Mouse (Mus musculus): ENCODE data around the gene Tbc1d5. TPM values are rescaled to one million over a fixed set of nuclear protein-coding genes. Genes with fewer than 3 reads are reported as not detected.

Tbc1d5 gene
- polyA plus RNA-seq, 1 experiment from 2014 or later = 8.7 TPM

GRCm38 (mm10) chr17:51178491-51179194 lies 509 bp downstream of the Tbc1d5 start:
- Histone ChIP-seq H3K27me3 (no peaks in the 10 kb centered on the region), H3K4me1 (replicated peaks) (peaks cover 7% of the 10 kb centered on the region), H3K9ac (peak overlapping the region; percentile 97), H3K27ac (replicated peaks) (peak overlapping the region; percentile 99), H3K9me3 (no peaks in the 10 kb centered on the region), H3K4me3 (peak overlapping the region; percentile 83), H3K4me2 (peak overlapping the region; percentile 79), H3K36me3 (no peaks in the 10 kb centered on the region)
- WGBS = under 1% methylated on average over 57 of the region's 59 CpGs
- peak; percentile 86 for ATAC-seq (ENCODE audit: low read depth)

- ATAC-seq (ENCODE audit: low read depth) = no peak
- WGBS = 60% methylated on average over 6 of the region's 6 CpGs
Measured at GRCm38 (mm10) chr17:51177923-51178322, 1.2 kb downstream of the Tbc1d5 start.

GRCm38 (mm10) chr17:51172332-51172731 lies 6.8 kb downstream of the Tbc1d5 start:
- Histone ChIP-seq H3K9ac (no peak overlapping the region), H3K4me3 (no peak overlapping the region), H3K36me3 (no peaks in the 10 kb centered on the region), H3K27me3 (no peaks in the 10 kb centered on the region), H3K4me2 (no peak overlapping the region), H3K9me3 (no peaks in the 10 kb centered on the region), H3K4me1 (replicated peaks) (no peaks in the 10 kb centered on the region), H3K27ac (replicated peaks) (no peak overlapping the region)
- 92% methylated on average over 1 of the region's 1 CpGs for WGBS
- ATAC-seq (ENCODE audit: low read depth) = no peak

More at GRCm38 (mm10) chr17:51177923-51178322, 1.2 kb downstream of the Tbc1d5 start:
- Histone ChIP-seq H3K9ac (peak overlapping the region; percentile 97), H3K27ac (replicated peaks) (peak overlapping the region; percentile 99), H3K27me3 (no peaks in the 10 kb centered on the region), H3K4me1 (replicated peaks) (peaks cover 7% of the 10 kb centered on the region), H3K36me3 (no peaks in the 10 kb centered on the region), H3K9me3 (no peaks in the 10 kb centered on the region), H3K4me3 (peak overlapping the region; percentile 83), H3K4me2 (peak overlapping the region; percentile 79)

GRCm38 (mm10) chr17:51171504-51171903 lies 7.6 kb downstream of the Tbc1d5 start:
- 96% methylated on average over 3 of the region's 3 CpGs for WGBS
- no peak for ATAC-seq (ENCODE audit: low read depth)

GRCm38 (mm10) chr17:51169911-51170310 lies 9.2 kb downstream of the Tbc1d5 start:
- H3K4me1 ChIP-seq (replicated peaks) = no peaks in the 10 kb centered on the region
- no peak overlapping the region for H3K4me3 ChIP-seq
- H3K27ac ChIP-seq (replicated peaks) = no peak overlapping the region
- no peak overlapping the region for H3K9ac ChIP-seq
- no peak overlapping the region for H3K4me2 ChIP-seq
- no peak for ATAC-seq (ENCODE audit: low read depth)
- H3K27me3 ChIP-seq = no peaks in the 10 kb centered on the region
- H3K9me3 ChIP-seq = no peaks in the 10 kb centered on the region
- 87% methylated on average over 4 of the region's 4 CpGs for WGBS
- H3K36me3 ChIP-seq = no peaks in the 10 kb centered on the region

More at GRCm38 (mm10) chr17:51171504-51171903, 7.6 kb downstream of the Tbc1d5 start:
- no peaks in the 10 kb centered on the region for H3K4me1 ChIP-seq (replicated peaks)
- H3K4me3 ChIP-seq = no peak overlapping the region
- no peaks in the 10 kb centered on the region for H3K9me3 ChIP-seq
- no peaks in the 10 kb centered on the region for H3K36me3 ChIP-seq
- no peaks in the 10 kb centered on the region for H3K27me3 ChIP-seq
- H3K4me2 ChIP-seq = no peak overlapping the region
- H3K9ac ChIP-seq = no peak overlapping the region
- no peak overlapping the region for H3K27ac ChIP-seq (replicated peaks)

GRCm38 (mm10) chr17:51162366-51162765 lies 16.8 kb downstream of the Tbc1d5 start:
- no peaks in the 10 kb centered on the region for H3K36me3 ChIP-seq
- no peak overlapping the region for H3K27ac ChIP-seq (replicated peaks)
- no peaks in the 10 kb centered on the region for H3K4me1 ChIP-seq (replicated peaks)
- H3K4me2 ChIP-seq = no peak overlapping the region
- no peak overlapping the region for H3K9ac ChIP-seq
- no peaks in the 10 kb centered on the region for H3K27me3 ChIP-seq
- H3K4me3 ChIP-seq = no peak overlapping the region
- no peak for ATAC-seq (ENCODE audit: low read depth)
- H3K9me3 ChIP-seq = no peaks in the 10 kb centered on the region

- Histone ChIP-seq H3K36me3 (no peaks in the 10 kb centered on the region), H3K9me3 (no peaks in the 10 kb centered on the region), H3K4me3 (no peak overlapping the region), H3K27ac (replicated peaks) (no peak overlapping the region), H3K9ac (no peak overlapping the region), H3K4me1 (replicated peaks) (no peaks in the 10 kb centered on the region), H3K27me3 (no peaks in the 10 kb centered on the region), H3K4me2 (no peak overlapping the region)
- peak; percentile 59; the same call in 1 of the 2 replicates for ATAC-seq (ENCODE audit: low read depth)
- WGBS = 93% methylated on average over 5 of the region's 5 CpGs
Measured at GRCm38 (mm10) chr17:51159261-51159660, 19.9 kb downstream of the Tbc1d5 start.

- Histone ChIP-seq H3K36me3 (no peaks in the 10 kb centered on the region), H3K27me3 (no peaks in the 10 kb centered on the region), H3K4me3 (no peak overlapping the region), H3K9me3 (no peaks in the 10 kb centered on the region), H3K4me1 (replicated peaks) (no peaks in the 10 kb centered on the region), H3K27ac (replicated peaks) (no peak overlapping the region), H3K4me2 (no peak overlapping the region), H3K9ac (no peak overlapping the region)
- ATAC-seq (ENCODE audit: low read depth) = no peak
- WGBS = 33% methylated on average over 3 of the region's 3 CpGs
Measured at GRCm38 (mm10) chr17:51150999-51151398, 28.2 kb downstream of the Tbc1d5 start.

- 92% methylated on average over 4 of the region's 4 CpGs for WGBS
- no peak for ATAC-seq (ENCODE audit: low read depth)
- no peaks in the 10 kb centered on the region for H3K36me3 ChIP-seq
- H3K4me2 ChIP-seq = no peak overlapping the region
- H3K9ac ChIP-seq = no peak overlapping the region
- H3K9me3 ChIP-seq = no peaks in the 10 kb centered on the region
- H3K27ac ChIP-seq (replicated peaks) = no peak overlapping the region
- no peaks in the 10 kb centered on the region for H3K27me3 ChIP-seq
- no peaks in the 10 kb centered on the region for H3K4me1 ChIP-seq (replicated peaks)
- H3K4me3 ChIP-seq = no peak overlapping the region
Measured at GRCm38 (mm10) chr17:51144983-51145382, 34.2 kb downstream of the Tbc1d5 start.

GRCm38 (mm10) chr17:51142095-51142494 lies 37.1 kb downstream of the Tbc1d5 start:
- H3K4me2 ChIP-seq = no peak overlapping the region
- H3K4me1 ChIP-seq (replicated peaks) = no peaks in the 10 kb centered on the region
- peaks cover 3% of the 10 kb centered on the region; the same call in 1 of the 2 replicates for H3K36me3 ChIP-seq
- no peak overlapping the region for H3K9ac ChIP-seq
- no peak for ATAC-seq (ENCODE audit: low read depth)
- H3K27ac ChIP-seq (replicated peaks) = no peak overlapping the region
- H3K27me3 ChIP-seq = no peaks in the 10 kb centered on the region
- WGBS = 58% methylated on average over 4 of the region's 4 CpGs
- H3K4me3 ChIP-seq = no peak overlapping the region
- H3K9me3 ChIP-seq = no peaks in the 10 kb centered on the region

- no peak for ATAC-seq (ENCODE audit: low read depth)
- H3K4me2 ChIP-seq = no peak overlapping the region
- WGBS = 66% methylated on average over 2 of the region's 2 CpGs
Measured at GRCm38 (mm10) chr17:51111194-51111593, 68.0 kb downstream of the Tbc1d5 start.

GRCm38 (mm10) chr17:51104294-51104693 lies 74.9 kb downstream of the Tbc1d5 start:
- WGBS = 83% methylated on average over 1 of the region's 1 CpGs
- no peak for ATAC-seq (ENCODE audit: low read depth)

More at GRCm38 (mm10) chr17:51111194-51111593, 68.0 kb downstream of the Tbc1d5 start:
- H3K36me3 ChIP-seq = no peaks in the 10 kb centered on the region
- no peak overlapping the region for H3K4me3 ChIP-seq
- H3K27me3 ChIP-seq = no peaks in the 10 kb centered on the region
- no peak overlapping the region for H3K27ac ChIP-seq (replicated peaks)
- no peak overlapping the region for H3K9ac ChIP-seq
- H3K4me1 ChIP-seq (replicated peaks) = no peaks in the 10 kb centered on the region
- peaks cover 2% of the 10 kb centered on the region; the same call in 1 of the 2 replicates for H3K9me3 ChIP-seq

GRCm38 (mm10) chr17:51043869-51044268 lies 135.3 kb downstream of the Tbc1d5 start:
- ATAC-seq (ENCODE audit: low read depth) = no peak
- 84% methylated on average over 1 of the region's 1 CpGs for WGBS

More at GRCm38 (mm10) chr17:51104294-51104693, 74.9 kb downstream of the Tbc1d5 start:
- Histone ChIP-seq H3K4me1 (replicated peaks) (no peaks in the 10 kb centered on the region), H3K4me3 (no peak overlapping the region), H3K9ac (no peak overlapping the region), H3K27ac (replicated peaks) (no peak overlapping the region), H3K4me2 (no peak overlapping the region), H3K27me3 (no peaks in the 10 kb centered on the region), H3K9me3 (peaks cover 16% of the 10 kb centered on the region), H3K36me3 (no peaks in the 10 kb centered on the region)

More at GRCm38 (mm10) chr17:51043869-51044268, 135.3 kb downstream of the Tbc1d5 start:
- no peaks in the 10 kb centered on the region for H3K9me3 ChIP-seq
- H3K4me3 ChIP-seq = no peak overlapping the region
- H3K27me3 ChIP-seq = no peaks in the 10 kb centered on the region
- no peak overlapping the region for H3K9ac ChIP-seq
- H3K4me2 ChIP-seq = no peak overlapping the region
- no peaks in the 10 kb centered on the region for H3K36me3 ChIP-seq
- H3K27ac ChIP-seq (replicated peaks) = no peak overlapping the region
- H3K4me1 ChIP-seq (replicated peaks) = peaks cover 3% of the 10 kb centered on the region; the same call in 1 of the 2 replicates
